Mouse (Mus musculus) heart, postnatal 36 days (tissue): Measurements from ENCODE around the gene Cisd1. TPM values are rescaled to one million over a fixed set of nuclear protein-coding genes. Genes with fewer than 3 reads are reported as not detected.

Experiments
- DNase-seq, 2 experiments: peaks; one replicate each; pipeline ENCODE4 v3.0.0; 2021 to 2022
- intact Hi-C: fragments of 180-260 bp; cut with DNase I; formaldehyde crosslinking; loops from one replicate; pipeline ENCODE4 v1.15.1; 2025
- total RNA-seq, 2 experiments: library from RNA; stranded (reverse); gene quantifications; 2 replicates each; pipeline ENCODE4 v1.2.3; 2021

The Cisd1 gene
- total RNA-seq, 2 experiments from 2014 or later: 313 to 328 TPM

GRCm38 (mm10) chr10:71284131-71284510 is 60.6 kb downstream of the Cisd1 start:
- intact Hi-C loops: loop anchor here (2.0 kb wide), 1 partner anchor 45 kb away; the partner anchor contains the start of gene Tfam
- DNase-seq: no peak

Other genes starting within 250 kb of the Cisd1 start
- gene Bicc1, start 185.3 kb downstream of the Cisd1 start, total RNA-seq: 10 to 100 TPM; 16.4 to 22.2 TPM
- 10 to 100 TPM; 59.6 to 70.2 TPM for gene Tfam, start 106.7 kb downstream of the Cisd1 start, total RNA-seq
- gene Ube2d1, start 59.7 kb downstream of the Cisd1 start, total RNA-seq: 10 to 100 TPM; 48.0 to 50.6 TPM
- gene Ipmk, start 2.8 kb upstream of the Cisd1 start, total RNA-seq: 10 to 100 TPM; 14.3 to 15.5 TPM